Mouse (Mus musculus) MEL (cell line): ENCODE results near the gene Spz1.

Experiments
- CHD2 ChIP-seq: IDR thresholded peaks from 2 replicates; pipeline ENCODE4 v1.6.1; 2011; ENCODE audit warnings: low read length, improper control_type of control experiment
- CTCF ChIP-seq, 3 experiments: IDR thresholded peaks in 2 of 3; conservative IDR thresholded peaks in 1 of 3; 2 replicates each; pipeline ENCODE4 v1.5.1; 2011 to 2012; ENCODE audit warnings: low read length in 3 of 3, low read depth in 2 of 3, mild to moderate bottlenecking in 2 of 3, improper control_type of control experiment in 1 of 3, inconsistent platforms in 1 of 3, mixed read lengths in 1 of 3, moderate library complexity in 1 of 3; ENCODE audit not compliant: control insufficient read depth in 1 of 3, insufficient read depth in 1 of 3, poor library complexity in 1 of 3, severe bottlenecking in 1 of 3
- ELF1 ChIP-seq: IDR thresholded peaks from 2 replicates; pipeline ENCODE4 v1.6.1; 2014; ENCODE audit warnings: low read depth, mild to moderate bottlenecking, inconsistent platforms, low read length, improper control_type of control experiment, moderate library complexity
- HCFC1 ChIP-seq: IDR thresholded peaks from 2 replicates; pipeline ENCODE4 v1.6.1; 2012; ENCODE audit warnings: low read depth, mild to moderate bottlenecking, inconsistent platforms, low read length, improper control_type of control experiment, moderate library complexity
- JUND ChIP-seq: IDR thresholded peaks from 2 replicates; pipeline ENCODE4 v1.6.1; 2011; ENCODE audit warnings: low read depth, mild to moderate bottlenecking, improper control_type of control experiment, low read length
- MXI1 ChIP-seq: IDR thresholded peaks from 2 replicates; pipeline ENCODE4 v1.6.1; 2011; ENCODE audit warnings: mild to moderate bottlenecking, low read depth, low read length, improper control_type of control experiment
- NRF1 ChIP-seq: IDR thresholded peaks from 2 replicates; pipeline ENCODE4 v1.6.1; 2014; ENCODE audit warnings: low read depth, mild to moderate bottlenecking, inconsistent platforms, low read length, improper control_type of control experiment, moderate library complexity; ENCODE audit not compliant: poor library complexity, insufficient read depth, severe bottlenecking
- RAD21 ChIP-seq: IDR thresholded peaks from 2 replicates; pipeline ENCODE4 v1.6.1; 2011; ENCODE audit warnings: mild to moderate bottlenecking, low read depth, low read length, improper control_type of control experiment
- TBP ChIP-seq: IDR thresholded peaks from 2 replicates; pipeline ENCODE4 v1.8.0; 2011; ENCODE audit warnings: low read depth, low read length, improper control_type of control experiment

- TF ChIP-seq CTCF (IDR thresholded peaks at IDR 0.05 in 2 of 3, conservative IDR thresholded peaks at IDR 0.05 in 1 of 3; ENCODE audit: control insufficient read depth in 1 of 3, insufficient read depth in 1 of 3, low read depth in 2 of 3, low read length in 3 of 3, poor library complexity in 1 of 3, severe bottlenecking in 1 of 3) (no peak), MXI1 (no peak), RAD21 (no peak), NRF1 (no peak), HCFC1 (no peak), CHD2 (no peak), TBP (no peak), ELF1 (no peak), JUND (no peak)
Measured at GRCm38 (mm10) chr13:92611917-92612316, 35.9 kb upstream of the Spz1 start.
